Mouse (Mus musculus) embryonic facial prominence, embryonic 15.5 days (tissue): ENCODE measurements around the gene Myl9. TPM values are rescaled to one million over a fixed set of nuclear protein-coding genes. Genes with fewer than 3 reads are reported as not detected.
"Not testable (repeated sequence)": the region's sequence is repeated elsewhere in the genome, so short reads cannot be mapped to it uniquely, and the experiment has no call there.

Experiments used
- ATAC-seq: fragments of 200-750 bp; cut with Nextera tagmentation; 2 replicates; pipeline ENCODE4 v1.8.0; 2017; ENCODE audit warnings: low read depth, moderate TSS enrichment; ENCODE audit not compliant: insufficient number of reproducible peaks, low FRiP score, low TSS enrichment
- H3K27ac ChIP-seq: fragments of 300-500 bp; sonication (generic); replicated peaks from 2 replicates; pipeline ENCODE4 v1.5.1; 2015; ENCODE audit warnings: mild to moderate bottlenecking, inconsistent platforms
- H3K27me3 ChIP-seq: fragments of 300-500 bp; sonication (generic); 2 replicates; pipeline ENCODE4 v1.6.1; 2015; ENCODE audit warnings: inconsistent platforms
- H3K36me3 ChIP-seq: fragments of 300-500 bp; sonication (generic); 2 replicates; pipeline ENCODE4 v1.6.1; 2015; ENCODE audit warnings: mild to moderate bottlenecking, inconsistent platforms
- H3K4me1 ChIP-seq: fragments of 300-500 bp; sonication (generic); 2 replicates; pipeline ENCODE4 v1.6.1; 2015; ENCODE audit warnings: inconsistent platforms
- H3K4me2 ChIP-seq: fragments of 300-500 bp; sonication (generic); replicated peaks from 2 replicates; pipeline ENCODE4 v1.6.1; 2015; ENCODE audit warnings: mild to moderate bottlenecking, inconsistent platforms
- H3K4me3 ChIP-seq: fragments of 300-500 bp; sonication (generic); replicated peaks from 2 replicates; pipeline ENCODE4 v1.5.1; 2015; ENCODE audit warnings: mild to moderate bottlenecking, inconsistent platforms
- H3K9ac ChIP-seq: fragments of 300-500 bp; sonication (generic); 2 replicates; pipeline ENCODE4 v1.6.1; 2015; ENCODE audit warnings: inconsistent platforms
- H3K9me3 ChIP-seq: fragments of 300-500 bp; sonication (generic); replicated peaks from 2 replicates; pipeline ENCODE4 v1.6.1; 2016; ENCODE audit warnings: inconsistent platforms
- WGBS: fragments of 180-500 bp; shearing (Covaris S2); methylation state at CpG from one replicate; pipeline ENCODE4 v1.1.7; 2015; 5-methylcytosine and 5-hydroxymethylcytosine counted together
- polyA plus RNA-seq: library from polyadenylated mRNA; unstranded; fragments of >200 nt; fragmentation: Nextera tagmentation; extraction: Ambion mirVana; gene quantifications from 2 replicates; pipeline ENCODE4 v1.2.1, GENCODE M21; 2015

Myl9 gene
- polyA plus RNA-seq, 1 experiment from 2014 or later, result 251 TPM

- not testable (repeated sequence) for H3K27ac ChIP-seq, H3K9ac ChIP-seq, H3K4me1 ChIP-seq, H3K4me2 ChIP-seq, H3K4me3 ChIP-seq, ATAC-seq, H3K36me3 ChIP-seq, H3K27me3 ChIP-seq, H3K9me3 ChIP-seq
Observed at GRCm38 (mm10) chr2:156786369-156786768, 11.1 kb downstream of the Myl9 start.

GRCm38 (mm10) chr2:156787090-156787775 is 12.0 kb downstream of the Myl9 start:
- H3K36me3 ChIP-seq, result no peaks in the 10 kb centered on the region
- H3K9ac ChIP-seq, result no peak overlapping the region
- H3K4me1 ChIP-seq, result no peaks in the 10 kb centered on the region
- WGBS, result 85% methylated on average over 5 of the region's 5 CpGs
- H3K9me3 ChIP-seq, result no peaks in the 10 kb centered on the region; the same call in 1 of the 2 replicates
- H3K4me3 ChIP-seq, result no peak overlapping the region
- no peak overlapping the region for H3K4me2 ChIP-seq
- no peak overlapping the region for H3K27ac ChIP-seq
- no peaks in the 10 kb centered on the region for H3K27me3 ChIP-seq
- ATAC-seq, result no peak

GRCm38 (mm10) chr2:156787776-156788105 is 12.5 kb downstream of the Myl9 start:
- Histone ChIP-seq H3K4me2 (no peak overlapping the region), H3K9me3 (no peaks in the 10 kb centered on the region; the same call in 1 of the 2 replicates), H3K36me3 (no peaks in the 10 kb centered on the region), H3K9ac (no peak overlapping the region), H3K27ac (no peak overlapping the region), H3K4me1 (no peaks in the 10 kb centered on the region), H3K27me3 (no peaks in the 10 kb centered on the region), H3K4me3 (no peak overlapping the region)
- 31% methylated on average over 3 of the region's 3 CpGs for WGBS
- no peak for ATAC-seq

GRCm38 (mm10) chr2:156788836-156789235 is 13.6 kb downstream of the Myl9 start:
- H3K27me3 ChIP-seq, result no peaks in the 10 kb centered on the region
- no peaks in the 10 kb centered on the region; the same call in 1 of the 2 replicates for H3K9me3 ChIP-seq
- H3K4me1 ChIP-seq, result no peaks in the 10 kb centered on the region
- H3K27ac ChIP-seq, result no peak overlapping the region
- H3K36me3 ChIP-seq, result no peaks in the 10 kb centered on the region
- H3K9ac ChIP-seq, result no peak overlapping the region
- H3K4me2 ChIP-seq, result no peak overlapping the region
- ATAC-seq, result no peak
- H3K4me3 ChIP-seq, result no peak overlapping the region
- 59% methylated on average over 1 of the region's 1 CpGs for WGBS

- H3K4me3 ChIP-seq, result no peak overlapping the region
- no peaks in the 10 kb centered on the region for H3K4me1 ChIP-seq
- H3K27me3 ChIP-seq, result no peaks in the 10 kb centered on the region
- no peak for ATAC-seq
- no peak overlapping the region for H3K27ac ChIP-seq
- H3K9me3 ChIP-seq, result no peaks in the 10 kb centered on the region
- no peak overlapping the region for H3K9ac ChIP-seq
- WGBS, result 71% methylated on average over 1 of the region's 1 CpGs
- H3K4me2 ChIP-seq, result no peak overlapping the region
- H3K36me3 ChIP-seq, result no peaks in the 10 kb centered on the region
Observed at GRCm38 (mm10) chr2:156798516-156798915, 23.3 kb downstream of the Myl9 start.

GRCm38 (mm10) chr2:156801045-156801444 is 25.8 kb downstream of the Myl9 start:
- Histone ChIP-seq H3K4me2 (no peak overlapping the region), H3K27me3 (no peaks in the 10 kb centered on the region), H3K36me3 (no peaks in the 10 kb centered on the region), H3K4me3 (no peak overlapping the region), H3K27ac (no peak overlapping the region), H3K9me3 (no peaks in the 10 kb centered on the region), H3K9ac (no peak overlapping the region), H3K4me1 (no peaks in the 10 kb centered on the region)
- ATAC-seq, result no peak
- 56% methylated on average over 4 of the region's 4 CpGs for WGBS

- not testable (repeated sequence) for H3K4me1 ChIP-seq, H3K9me3 ChIP-seq, H3K9ac ChIP-seq, H3K27ac ChIP-seq, H3K36me3 ChIP-seq, H3K4me2 ChIP-seq, H3K27me3 ChIP-seq, H3K4me3 ChIP-seq, ATAC-seq
- 50% methylated on average over 9 of the region's 9 CpGs for WGBS
Observed at GRCm38 (mm10) chr2:156802116-156802515, 26.9 kb downstream of the Myl9 start.

- no peak overlapping the region for H3K27ac ChIP-seq
- no peak overlapping the region for H3K4me2 ChIP-seq
- H3K36me3 ChIP-seq, result no peaks in the 10 kb centered on the region
- H3K27me3 ChIP-seq, result no peaks in the 10 kb centered on the region
- ATAC-seq, result no peak
- no peaks in the 10 kb centered on the region for H3K4me1 ChIP-seq
- H3K4me3 ChIP-seq, result no peak overlapping the region
- H3K9me3 ChIP-seq, result no peaks in the 10 kb centered on the region
- 62% methylated on average over 4 of the region's 4 CpGs for WGBS
- H3K9ac ChIP-seq, result no peak overlapping the region
Observed at GRCm38 (mm10) chr2:156803698-156804372, 28.6 kb downstream of the Myl9 start.

GRCm38 (mm10) chr2:156804589-156804988 is 29.4 kb downstream of the Myl9 start:
- WGBS, result 86% methylated on average over 4 of the region's 4 CpGs

GRCm38 (mm10) chr2:156806886-156807285 is 31.7 kb downstream of the Myl9 start:
- Histone ChIP-seq H3K36me3 (no peaks in the 10 kb centered on the region), H3K9me3 (no peaks in the 10 kb centered on the region), H3K27me3 (no peaks in the 10 kb centered on the region), H3K4me2 (no peak overlapping the region), H3K4me1 (no peaks in the 10 kb centered on the region), H3K4me3 (no peak overlapping the region), H3K27ac (no peak overlapping the region), H3K9ac (no peak overlapping the region)
- 61% methylated on average over 6 of the region's 6 CpGs for WGBS
- no peak for ATAC-seq

More at GRCm38 (mm10) chr2:156804589-156804988, 29.4 kb downstream of the Myl9 start:
- H3K4me2 ChIP-seq, result no peak overlapping the region
- no peaks in the 10 kb centered on the region for H3K9me3 ChIP-seq
- H3K27ac ChIP-seq, result no peak overlapping the region
- H3K36me3 ChIP-seq, result no peaks in the 10 kb centered on the region
- no peaks in the 10 kb centered on the region for H3K27me3 ChIP-seq
- H3K4me3 ChIP-seq, result no peak overlapping the region
- no peak overlapping the region for H3K9ac ChIP-seq
- H3K4me1 ChIP-seq, result no peaks in the 10 kb centered on the region
- no peak for ATAC-seq

GRCm38 (mm10) chr2:156809579-156809978 is 34.4 kb downstream of the Myl9 start:
- no peak overlapping the region for H3K4me2 ChIP-seq
- no peaks in the 10 kb centered on the region for H3K9me3 ChIP-seq
- no peak overlapping the region for H3K27ac ChIP-seq
- ATAC-seq, result no peak; the same call in 1 of the 2 replicates
- H3K36me3 ChIP-seq, result no peaks in the 10 kb centered on the region
- 50% methylated on average over 2 of the region's 2 CpGs for WGBS
- no peaks in the 10 kb centered on the region for H3K27me3 ChIP-seq
- no peak overlapping the region for H3K9ac ChIP-seq
- H3K4me3 ChIP-seq, result no peak overlapping the region
- peaks cover 5% of the 10 kb centered on the region; the same call in 1 of the 2 replicates for H3K4me1 ChIP-seq

GRCm38 (mm10) chr2:156810716-156811115 is 35.5 kb downstream of the Myl9 start:
- Histone ChIP-seq H3K36me3 (no peaks in the 10 kb centered on the region), H3K4me3 (no peak overlapping the region), H3K4me2 (no peak overlapping the region), H3K27me3 (no peaks in the 10 kb centered on the region), H3K4me1 (peaks cover 16% of the 10 kb centered on the region; the same call in 1 of the 2 replicates), H3K9me3 (no peaks in the 10 kb centered on the region), H3K27ac (no peak overlapping the region), H3K9ac (no peak overlapping the region)
- no peak for ATAC-seq
- WGBS, result 98% methylated on average over 10 of the region's 10 CpGs
